Mouse (Mus musculus) cerebellum, adult 2 months (tissue): Measurements from ENCODE around the gene Olfr6.
"Not testable (repeated sequence)": the region's sequence is repeated elsewhere in the genome, so short reads cannot be mapped to it uniquely, and the experiment has no call there.

Experiments used
- CTCF ChIP-seq: fragments of 200-500 bp; IDR thresholded peaks from 2 replicates; pipeline ENCODE4 v1.5.1; 2011; ENCODE audit warnings: low read depth, mild to moderate bottlenecking, control low read depth, low read length, moderate library complexity, borderline replicate concordance; ENCODE audit not compliant: insufficient read depth
- POLR2A ChIP-seq: fragments of 200-500 bp; IDR thresholded peaks from 2 replicates; pipeline ENCODE4 v1.6.1; 2011; ENCODE audit warnings: low read length, control low read depth, borderline replicate concordance; ENCODE audit not compliant: insufficient read depth

DNA sequence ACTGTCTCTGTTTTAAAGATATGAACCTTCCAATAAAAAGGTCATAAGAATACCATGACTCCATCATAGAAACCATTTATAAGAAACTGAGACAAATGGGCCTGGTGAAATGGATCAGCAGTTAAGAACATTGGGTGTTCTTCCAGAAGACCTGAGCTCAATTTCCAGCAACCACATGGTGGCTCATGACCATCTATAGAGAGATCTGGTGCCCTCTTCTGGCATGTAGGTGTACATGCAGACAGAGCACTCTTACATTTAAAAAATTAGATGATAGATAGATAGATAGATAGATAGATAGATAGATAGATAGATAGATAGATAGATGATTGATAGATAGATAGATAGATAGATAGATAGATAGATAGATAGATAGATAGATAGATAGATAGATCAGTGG is 3.8 kb upstream of the Olfr6 start:
- TF ChIP-seq CTCF, POLR2A: not testable (repeated sequence)
